Mouse (Mus musculus) cerebellum, adult 8-10 months (tissue): ENCODE results near the gene Eml4.

ENCODE experiments used
- DNase-seq: peaks from one replicate; pipeline ENCODE4 v3.0.0; 2022

Eml4 gene

GRCm38 (mm10) chr17:83344226-83344625 is 6.5 kb upstream of the Eml4 start:
- DNase-seq, result no peak

DNA sequence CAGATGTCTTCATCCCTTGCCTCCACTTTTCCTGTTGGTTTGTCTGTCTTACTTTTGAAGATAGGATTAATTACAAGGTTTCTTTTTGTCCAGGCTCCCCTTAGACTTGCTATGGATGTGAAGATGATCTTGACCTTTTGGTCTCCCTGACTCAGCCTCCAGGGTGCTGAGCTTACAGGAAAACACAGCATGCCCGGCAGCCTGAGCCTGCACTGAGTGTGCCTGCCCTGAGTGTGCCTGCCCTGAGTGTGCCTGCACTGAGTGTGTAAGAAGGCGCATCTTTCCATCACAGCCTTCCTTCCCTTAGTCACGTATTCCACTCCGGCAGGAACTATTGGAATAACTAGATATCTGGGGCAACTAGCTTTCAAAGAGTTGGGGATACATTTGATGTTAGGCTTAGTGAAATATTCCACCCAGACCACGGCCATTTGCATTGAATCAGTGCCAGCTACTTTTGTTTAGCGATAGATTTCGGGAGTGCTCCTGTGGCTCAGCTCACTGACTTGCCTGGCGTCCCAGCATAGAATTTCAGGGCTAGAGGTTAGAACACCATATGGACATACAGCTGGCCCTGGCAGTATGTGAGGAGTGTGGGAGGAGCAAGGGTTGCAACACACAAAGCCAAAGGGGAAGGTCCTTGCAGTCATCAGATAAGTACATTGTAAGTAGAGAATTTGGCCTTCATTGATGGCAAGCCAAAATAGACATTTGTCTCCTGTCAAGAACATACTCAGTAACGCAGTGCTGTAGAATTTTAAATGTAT is 2.5 kb upstream of the Eml4 start:
- no peak for DNase-seq

- no peak for DNase-seq
Observed at GRCm38 (mm10) chr17:83351119-83351531, 394 bp downstream of the Eml4 start.

DNA sequence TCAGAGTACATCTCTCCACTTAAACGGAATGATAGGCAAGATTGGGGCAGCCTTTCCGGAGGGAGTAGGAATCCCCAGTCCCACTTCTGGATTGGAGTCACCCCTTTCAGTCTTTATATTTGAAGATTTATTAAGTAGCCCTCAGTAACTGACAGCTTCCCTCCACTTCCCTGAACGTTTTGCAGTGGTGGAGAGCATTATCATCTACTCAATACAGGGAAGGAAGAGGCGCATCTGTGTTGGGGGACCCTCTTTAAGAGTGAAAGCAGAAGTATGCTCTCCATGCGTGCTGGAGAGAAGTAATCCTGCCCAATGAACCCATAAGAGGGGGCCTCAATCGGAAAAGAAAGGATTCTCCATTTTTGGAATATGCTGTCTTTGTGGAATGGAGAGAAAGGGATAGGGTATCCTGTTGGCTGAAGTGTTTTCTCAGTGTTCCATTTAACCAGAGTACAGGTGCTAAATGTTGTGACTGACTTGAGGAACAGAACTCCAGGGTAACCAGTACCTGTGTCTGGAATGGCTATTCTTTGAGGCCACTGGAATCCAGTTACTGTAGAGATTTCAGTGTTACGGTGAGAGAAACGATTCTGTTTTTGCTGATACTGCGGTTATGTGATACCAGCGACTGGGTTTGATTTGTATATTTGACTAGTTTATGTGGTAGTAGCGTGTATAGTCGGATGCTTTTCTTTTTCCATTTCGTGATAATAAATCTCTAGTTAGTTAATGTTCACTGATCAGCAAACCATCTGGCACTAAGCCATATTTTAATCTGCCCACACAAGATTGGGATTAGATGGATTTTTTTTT is 1.1 kb downstream of the Eml4 start:
- no peak for DNase-seq

GRCm38 (mm10) chr17:83352456-83352855 is 1.7 kb downstream of the Eml4 start:
- DNase-seq, result no peak

- DNase-seq, result no peak
Observed at GRCm38 (mm10) chr17:83353011-83353410, 2.3 kb downstream of the Eml4 start.

DNA sequence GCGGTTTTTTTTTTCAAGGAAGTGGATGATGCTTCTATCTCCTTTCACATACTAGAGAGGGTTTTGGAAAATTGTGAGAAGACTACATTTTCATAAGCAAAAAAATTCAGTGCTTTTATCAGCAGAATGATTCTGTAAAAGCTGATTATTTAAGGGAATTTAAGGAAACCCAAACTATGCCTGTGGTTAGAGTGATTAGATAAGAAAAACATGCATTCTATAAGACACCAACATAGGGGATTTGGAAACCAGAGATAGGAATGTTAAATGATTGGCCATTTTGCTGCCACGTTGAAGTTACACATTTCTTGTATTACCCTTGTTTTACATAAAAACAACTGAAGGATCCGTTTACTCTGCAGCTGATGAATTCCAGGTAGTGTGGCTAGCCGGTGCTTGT is 2.7 kb downstream of the Eml4 start:
- no peak for DNase-seq

DNA sequence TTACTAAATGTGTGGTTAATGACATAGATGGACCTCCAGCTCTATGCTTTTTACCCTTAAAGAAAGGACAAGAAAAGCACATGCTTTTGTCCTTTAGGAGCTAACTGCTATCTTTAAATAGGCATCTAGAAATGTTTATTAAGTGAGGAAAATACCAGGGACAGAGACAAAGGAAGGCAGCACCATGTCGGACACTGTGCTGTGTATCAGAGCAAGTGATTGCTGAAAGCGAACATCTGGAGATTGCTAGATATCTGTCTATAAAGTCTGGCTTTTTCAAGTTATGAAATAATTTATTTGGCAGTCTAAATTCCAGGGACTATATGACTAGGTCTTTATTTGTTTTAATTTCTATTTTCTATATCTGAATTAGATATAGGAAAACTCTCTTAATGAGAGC is 4.8 kb downstream of the Eml4 start:
- no peak for DNase-seq

DNA sequence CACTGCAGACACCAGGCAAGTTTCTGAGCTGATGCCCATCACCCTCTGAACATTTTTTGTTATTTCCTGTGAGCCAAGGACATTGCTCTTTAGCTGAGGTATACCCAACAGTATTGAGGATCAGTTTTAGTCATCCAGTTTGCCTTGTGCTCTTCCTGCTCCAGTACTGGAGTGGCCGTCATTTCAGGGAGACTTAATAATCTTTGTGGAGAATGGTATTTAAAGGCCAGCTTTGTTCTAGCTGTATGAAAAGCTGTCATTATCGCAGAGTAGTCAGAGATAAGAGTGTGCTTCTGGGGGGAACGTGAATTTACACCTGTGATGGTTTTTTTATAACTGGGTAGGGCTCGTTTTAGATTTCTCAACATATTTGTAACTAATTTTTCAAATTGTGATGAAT is 9.2 kb downstream of the Eml4 start:
- DNase-seq, result no peak

DNA sequence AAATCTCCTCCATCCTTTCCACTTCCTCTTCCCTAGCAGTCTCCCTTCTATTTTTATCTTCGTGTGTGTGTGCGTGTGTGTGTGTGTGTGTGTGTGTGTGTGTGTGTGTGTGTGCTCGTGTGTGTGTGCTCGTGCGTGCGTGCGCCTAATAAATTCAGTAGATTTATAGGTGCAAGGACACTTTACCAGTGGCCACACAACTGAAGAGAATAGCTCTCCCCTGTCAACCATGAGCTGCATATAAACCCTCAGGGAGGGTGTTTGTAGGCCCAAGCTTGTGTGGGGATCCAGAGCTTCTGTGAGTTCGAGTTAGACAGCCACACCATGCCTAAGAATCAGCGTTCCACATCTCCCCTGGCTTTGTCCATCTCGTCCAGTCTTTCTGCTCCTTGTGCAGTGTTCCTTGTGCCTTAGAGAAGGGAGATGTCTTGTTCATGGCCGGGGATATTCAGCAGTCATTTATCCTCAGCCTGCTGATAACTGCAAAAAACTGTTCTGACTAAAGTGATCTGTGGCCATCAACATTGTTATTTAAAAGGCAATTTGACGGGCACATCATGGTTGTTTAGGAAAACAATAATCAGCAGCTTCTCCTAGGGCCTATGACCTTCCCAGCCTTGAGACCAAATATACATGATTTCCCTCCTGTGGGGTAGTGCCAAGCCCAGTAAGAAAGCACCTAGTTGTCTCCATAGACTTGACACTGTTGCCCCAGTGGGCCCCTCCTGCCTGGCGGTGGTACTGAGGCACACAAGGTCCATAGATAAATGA is 10.2 kb downstream of the Eml4 start:
- DNase-seq, result no peak

GRCm38 (mm10) chr17:83363081-83363480 is 12.3 kb downstream of the Eml4 start:
- no peak for DNase-seq

DNA sequence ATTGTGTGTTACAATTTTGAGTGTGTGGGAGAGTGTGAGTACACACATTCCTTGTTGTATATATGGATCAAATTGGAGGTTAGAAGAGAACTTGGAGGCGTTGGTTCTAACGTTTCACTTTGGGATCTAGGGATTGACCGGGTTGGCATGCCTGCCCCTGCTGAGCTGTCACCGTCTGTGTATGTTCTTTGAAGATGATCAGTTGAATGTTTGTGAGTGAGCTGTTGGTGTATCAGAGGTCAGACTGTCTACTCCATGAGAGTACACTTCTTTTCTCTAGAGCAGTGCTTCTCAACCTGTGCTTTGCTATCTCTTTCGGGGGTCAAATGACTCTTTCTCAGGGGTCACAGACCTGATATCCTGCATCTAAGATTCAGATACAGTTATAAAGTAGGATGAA is 13.6 kb downstream of the Eml4 start:
- DNase-seq, result no peak

DNA sequence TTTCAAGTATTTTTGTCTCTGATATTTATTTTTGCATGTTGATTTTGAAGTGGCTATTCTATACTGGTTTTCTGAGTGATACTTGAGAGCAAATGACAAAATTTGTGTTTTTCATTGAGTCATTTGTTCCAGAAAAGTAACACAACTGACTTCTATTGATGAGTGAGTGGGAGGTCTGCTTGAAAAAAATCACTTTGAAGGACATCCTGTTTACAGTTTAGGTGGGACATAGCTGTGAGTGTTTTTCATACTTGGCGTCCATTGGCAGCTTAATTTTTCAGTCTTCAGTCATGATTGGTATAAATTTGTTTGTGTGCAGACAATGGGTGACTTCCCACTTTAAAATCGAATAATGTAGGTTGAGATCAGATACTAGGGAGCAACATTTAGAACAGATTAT is 14.4 kb downstream of the Eml4 start:
- DNase-seq, result no peak

DNA sequence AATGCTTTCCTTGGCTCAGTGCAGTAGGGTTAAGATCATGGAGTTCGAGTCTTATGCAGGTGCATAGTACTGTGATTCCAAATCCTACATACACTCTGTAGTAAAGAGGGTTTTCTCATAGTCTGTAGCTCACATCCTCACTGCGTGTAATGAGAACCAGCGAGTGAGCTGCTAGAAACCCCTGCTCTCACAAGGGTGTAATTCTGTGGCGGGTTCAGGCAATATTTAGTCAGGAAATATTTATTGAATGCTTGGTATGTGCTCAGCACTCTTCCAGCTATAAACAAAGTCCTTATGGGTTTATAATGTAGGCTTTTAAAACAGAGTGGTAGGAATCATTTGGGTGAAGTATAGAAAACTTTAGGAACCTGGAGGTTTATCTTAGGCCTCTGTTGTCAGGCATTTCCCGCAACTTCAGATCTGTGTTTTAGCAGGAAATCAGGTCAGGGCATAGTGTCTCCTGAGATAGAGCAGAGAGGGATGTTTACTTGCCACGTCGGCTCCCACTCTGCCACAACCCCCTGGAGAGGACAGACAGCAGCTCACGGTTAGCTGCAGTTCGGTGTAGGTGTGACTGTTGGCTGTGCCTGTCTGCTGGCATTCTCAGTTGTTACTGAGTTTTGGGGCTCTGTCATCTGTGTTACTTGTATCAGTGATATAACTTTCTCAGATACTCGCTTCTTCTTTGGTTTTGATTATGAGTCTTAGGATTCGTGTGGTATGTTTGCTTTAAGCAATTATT is 15.1 kb downstream of the Eml4 start:
- DNase-seq, result no peak

GRCm38 (mm10) chr17:83367387-83367786 is 16.7 kb downstream of the Eml4 start:
- no peak for DNase-seq

DNA sequence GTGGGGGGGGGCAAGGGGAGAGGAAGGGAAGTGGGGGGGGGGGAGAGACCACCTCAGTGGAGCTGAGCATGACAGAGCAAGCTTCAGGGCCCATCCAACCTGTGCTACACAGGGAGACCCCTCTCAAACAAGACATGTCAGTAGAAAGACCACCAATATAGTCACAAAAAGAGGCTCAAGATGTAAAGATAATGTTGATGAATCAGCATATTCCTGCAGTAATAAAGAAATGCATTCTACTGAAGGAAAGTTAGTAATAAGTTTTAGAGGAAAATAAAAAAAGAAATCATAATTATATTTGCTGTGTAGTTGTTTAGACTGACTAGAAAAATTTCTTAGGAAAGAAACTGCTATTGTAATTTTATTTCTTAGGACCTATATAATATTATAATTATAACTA is 23.4 kb downstream of the Eml4 start:
- DNase-seq, result no peak

DNA sequence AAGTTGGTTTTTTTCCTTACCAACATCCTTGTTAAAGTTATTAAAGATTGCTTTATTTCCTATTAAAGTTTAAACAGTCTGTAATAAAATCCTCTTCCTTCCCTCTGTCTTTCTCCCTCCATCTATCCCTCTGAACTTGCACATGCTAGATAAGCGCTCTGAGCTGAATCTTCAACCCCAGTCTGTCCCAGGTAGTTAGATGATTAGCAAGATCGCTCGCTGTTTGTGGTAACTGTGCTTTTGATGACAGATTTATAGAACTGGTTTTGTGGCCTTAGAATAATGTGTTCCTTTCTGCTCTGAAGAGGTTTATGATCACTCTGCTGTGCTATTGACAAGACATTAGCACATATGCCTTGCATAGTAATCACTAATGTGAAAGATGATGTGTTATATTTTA is 25.1 kb downstream of the Eml4 start:
- DNase-seq, result no peak

GRCm38 (mm10) chr17:83376801-83377200 is 26.1 kb downstream of the Eml4 start:
- DNase-seq, result no peak

DNA sequence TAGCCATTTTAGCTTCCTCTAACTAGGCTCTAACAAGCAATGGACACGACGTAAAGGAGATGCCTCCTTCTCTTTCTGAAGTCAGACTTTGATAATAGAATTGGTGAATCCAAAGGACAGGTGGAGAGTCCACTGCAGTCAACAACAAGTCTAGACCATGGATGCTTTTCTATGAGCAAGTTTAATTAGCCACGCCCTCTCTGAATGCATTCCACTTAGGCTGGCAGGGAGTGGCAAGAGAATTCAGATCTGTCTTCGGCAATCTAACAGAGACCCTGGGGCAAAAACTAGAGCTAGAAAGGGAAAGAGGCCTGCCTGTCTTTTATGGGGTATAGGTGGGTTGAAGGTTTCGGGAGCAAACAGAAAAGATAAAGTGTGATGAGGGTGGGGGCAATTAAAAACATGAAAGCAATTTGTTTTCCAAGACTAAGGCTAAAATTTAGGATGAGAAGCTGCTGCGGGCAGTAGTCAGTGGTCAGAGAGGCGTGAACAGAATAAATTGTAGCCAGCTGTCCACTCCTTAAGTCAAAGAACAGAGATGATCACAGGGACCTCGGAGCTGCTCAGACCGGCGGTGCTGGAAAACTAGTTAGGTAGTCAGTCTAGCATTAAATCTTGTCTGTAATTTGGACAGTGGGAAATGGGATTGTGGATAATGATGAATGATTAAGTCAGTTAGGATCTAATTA is 27.2 kb downstream of the Eml4 start:
- DNase-seq, result no peak

GRCm38 (mm10) chr17:83378444-83378762 is 27.7 kb downstream of the Eml4 start:
- DNase-seq, result no peak

- DNase-seq, result no peak
Observed at GRCm38 (mm10) chr17:83379366-83379765, 28.6 kb downstream of the Eml4 start.

DNA sequence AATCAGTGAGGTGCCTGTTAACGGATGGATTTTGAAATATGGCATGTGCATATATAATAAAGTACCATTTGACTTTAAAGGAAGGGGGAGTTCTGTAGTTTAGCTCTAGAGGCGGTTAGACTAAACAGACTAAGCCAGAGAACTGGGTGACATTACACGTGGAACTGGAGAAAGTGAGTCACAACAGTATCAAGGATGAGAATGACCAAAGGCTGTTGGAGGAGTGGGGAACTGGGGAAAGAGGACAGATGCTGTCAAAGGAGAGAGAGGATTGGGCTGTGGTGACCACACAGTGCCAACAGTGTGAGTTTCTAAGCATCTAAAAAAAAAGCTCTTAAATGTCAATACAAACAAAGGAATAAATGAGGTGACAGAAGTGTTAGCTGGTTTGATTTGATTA is 29.1 kb downstream of the Eml4 start:
- DNase-seq, result no peak

DNA sequence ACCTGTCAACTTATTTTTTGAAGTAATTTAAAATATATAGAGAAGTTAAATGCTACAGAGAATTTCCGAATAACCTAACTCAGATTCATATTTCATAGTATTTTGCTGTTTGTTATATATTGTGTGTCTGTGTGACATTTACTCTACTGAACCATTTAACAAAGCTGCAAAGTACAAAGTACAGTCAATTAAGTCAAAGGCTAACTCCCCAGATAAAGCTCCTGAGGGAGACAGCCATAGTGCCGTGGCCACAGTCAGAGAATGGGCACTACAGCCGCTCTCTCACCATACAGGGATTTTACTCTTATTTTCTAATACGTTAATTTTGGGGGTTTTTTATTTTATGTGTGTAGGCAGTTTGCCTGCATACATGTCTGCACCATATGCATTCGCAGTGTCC is 32.0 kb downstream of the Eml4 start:
- DNase-seq, result no peak
